Mouse (Mus musculus): ENCODE results near the gene Myo16.

DNA sequence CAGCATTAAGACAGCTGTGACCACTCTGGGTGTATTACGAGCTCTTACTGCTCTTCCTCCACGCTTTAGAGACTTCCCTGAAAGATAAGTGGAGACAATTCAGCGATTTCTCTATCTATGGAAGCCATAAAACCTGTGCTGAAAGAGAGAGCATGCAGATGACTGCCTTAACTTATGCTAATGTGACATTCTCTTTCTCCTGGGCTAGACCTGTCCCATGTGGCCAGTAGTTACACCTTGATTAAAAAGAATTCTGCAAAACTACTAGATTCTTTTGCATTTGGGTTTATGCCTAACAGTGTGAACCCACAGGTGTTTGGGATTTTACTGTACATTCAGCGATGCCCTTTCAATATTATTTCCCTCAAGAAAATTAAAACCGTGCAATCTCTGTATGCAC, 328.4 kb downstream of the Myo16 start:
- no peak for TF ChIP-seq POLR2A (IDR thresholded peaks at IDR 0.05; ENCODE audit: insufficient read depth, low read depth, low read length)
- TF ChIP-seq CTCF (IDR thresholded peaks at IDR 0.05; ENCODE audit: insufficient read depth, low read depth, low read length): no peak
